Mouse (Mus musculus) 416B (cell line): ENCODE data around the gene Slc7a15.
A peak's percentile ranks its signal among the peaks of the same experiment; 100 is the strongest.
"Not testable (repeated sequence)": the region's sequence is repeated elsewhere in the genome, so short reads cannot be mapped to it uniquely, and the experiment has no call there.

Experiments used
- DNase-seq: peaks from one replicate; pipeline ENCODE4 v3.0.0; 2011; ENCODE audit warnings: low read depth

The Slc7a15 gene

GRCm38 (mm10) chr12:8598966-8599365 lies at the start of gene Slc7a15:
Gene Slc7a15 (minus strand): TSS chr12:8599066.
- not testable (repeated sequence) for DNase-seq

GRCm38 (mm10) chr12:8648211-8648610 lies 49.3 kb upstream of the Slc7a15 start:
- DNase-seq, result not testable (repeated sequence)

- no peak for DNase-seq
Observed at GRCm38 (mm10) chr12:8641425-8641735, 42.5 kb upstream of the Slc7a15 start.

- DNase-seq, result peak; percentile 96
Observed at GRCm38 (mm10) chr12:8640711-8641424, 42.0 kb upstream of the Slc7a15 start.

GRCm38 (mm10) chr12:8640186-8640585 lies 41.3 kb upstream of the Slc7a15 start:
- not testable (repeated sequence) for DNase-seq

- peak; percentile 93 for DNase-seq
Observed at GRCm38 (mm10) chr12:8638411-8639087, 39.7 kb upstream of the Slc7a15 start.

- DNase-seq, result peak; percentile 97
Observed at GRCm38 (mm10) chr12:8636945-8637344, 38.1 kb upstream of the Slc7a15 start.

- DNase-seq, result peak; percentile 61
Observed at GRCm38 (mm10) chr12:8635546-8635945, 36.7 kb upstream of the Slc7a15 start.

- no peak for DNase-seq
Observed at GRCm38 (mm10) chr12:8634306-8634705, 35.4 kb upstream of the Slc7a15 start.

GRCm38 (mm10) chr12:8632737-8633365 lies 34.0 kb upstream of the Slc7a15 start:
- peak; percentile 47 for DNase-seq

GRCm38 (mm10) chr12:8631691-8632090 lies 32.8 kb upstream of the Slc7a15 start:
- DNase-seq, result peak; percentile 36

GRCm38 (mm10) chr12:8629537-8629936 lies 30.7 kb upstream of the Slc7a15 start:
- DNase-seq, result no peak

GRCm38 (mm10) chr12:8620678-8621018 lies 21.8 kb upstream of the Slc7a15 start:
- no peak for DNase-seq

GRCm38 (mm10) chr12:8619827-8620677 lies 21.2 kb upstream of the Slc7a15 start:
- peak; percentile 22 for DNase-seq

- peak; percentile 19 for DNase-seq
Observed at GRCm38 (mm10) chr12:8618271-8618670, 19.4 kb upstream of the Slc7a15 start.

- no peak for DNase-seq
Observed at GRCm38 (mm10) chr12:8609070-8609469, 10.2 kb upstream of the Slc7a15 start.

- no peak for DNase-seq
Observed at GRCm38 (mm10) chr12:8595611-8596010, 3.3 kb downstream of the Slc7a15 start.

- DNase-seq, result not testable (repeated sequence)
Observed at GRCm38 (mm10) chr12:8591326-8591725, 7.5 kb downstream of the Slc7a15 start.

GRCm38 (mm10) chr12:8573405-8573804 lies 25.5 kb downstream of the Slc7a15 start:
- DNase-seq, result no peak

- not testable (repeated sequence) for DNase-seq
Observed at GRCm38 (mm10) chr12:8571903-8572341, 26.9 kb downstream of the Slc7a15 start.

- DNase-seq, result peak; percentile 41
Observed at GRCm38 (mm10) chr12:8571287-8571902, 27.5 kb downstream of the Slc7a15 start.

- DNase-seq, result not testable (repeated sequence)
Observed at GRCm38 (mm10) chr12:8562213-8562612, 36.7 kb downstream of the Slc7a15 start.
